Mouse (Mus musculus) layer of hippocampus, adult 18-20 months (tissue): Measurements from ENCODE around the gene Bcat2. TPM values are rescaled to one million over a fixed set of nuclear protein-coding genes. Genes with fewer than 3 reads are reported as not detected.

Experiments
- DNase-seq, 2 experiments: peaks; one replicate each; pipeline ENCODE4 v3.0.0; 2022; ENCODE audit warnings: low spot score in 2 of 2
- total RNA-seq, 2 experiments: library from RNA; stranded (reverse); gene quantifications; 2 replicates each; pipeline ENCODE4 v1.2.3; 2021

The Bcat2 gene
- total RNA-seq, 2 experiments from 2014 or later, result 23.3 to 26.0 TPM

GRCm38 (mm10) chr7:45621443-45621842, 51.5 kb downstream of the Bcat2 start, which contains the start of gene Izumo1:
TSS of gene Izumo1 (plus strand) at chr7:45621811.
- DNase-seq, result no peak

GRCm38 (mm10) chr7:45623507-45623906, 53.6 kb downstream of the Bcat2 start:
- DNase-seq, result no peak

- DNase-seq, result no peak
Observed at GRCm38 (mm10) chr7:45624718-45625117, 54.8 kb downstream of the Bcat2 start.

GRCm38 (mm10) chr7:45625481-45625880, 55.5 kb downstream of the Bcat2 start:
- no peak for DNase-seq

- no peak for DNase-seq
Observed at GRCm38 (mm10) chr7:45626571-45627076, 56.7 kb downstream of the Bcat2 start.

- no peak for DNase-seq
Observed at GRCm38 (mm10) chr7:45627261-45627660, 57.3 kb downstream of the Bcat2 start, which contains the start of gene Rasip1. TSS of gene Rasip1 (plus strand) at chr7:45627488.

- peak; percentile 72 to 82 for DNase-seq
Observed at GRCm38 (mm10) chr7:45628364-45629294, 58.7 kb downstream of the Bcat2 start.

- DNase-seq, result no peak
Observed at GRCm38 (mm10) chr7:45630064-45630907, 60.3 kb downstream of the Bcat2 start.

- no peak for DNase-seq
Observed at GRCm38 (mm10) chr7:45632499-45632898, 62.5 kb downstream of the Bcat2 start.

GRCm38 (mm10) chr7:45634946-45635681, 65.2 kb downstream of the Bcat2 start:
- DNase-seq, result no peak

- DNase-seq, result no peak
Observed at GRCm38 (mm10) chr7:45635711-45636688, 66.0 kb downstream of the Bcat2 start.

- no peak for DNase-seq
Observed at GRCm38 (mm10) chr7:45637710-45638109, 67.8 kb downstream of the Bcat2 start.

GRCm38 (mm10) chr7:45638623-45639401, 68.9 kb downstream of the Bcat2 start:
- DNase-seq, result peak; percentile 94 to 98

Other genes with a start within 250 kb of the Bcat2 start
- 10 to 100 TPM in 1 of 2 experiments, 1 to 10 TPM in 1; 9.7 to 16.2 TPM for gene Trpm4, start 236.4 kb upstream of the Bcat2 start, total RNA-seq
- gene Hrc, start 234.9 kb upstream of the Bcat2 start, total RNA-seq, result under 1 TPM; 0.17 to 0.18 TPM
- gene Ppfia3, start 203.1 kb upstream of the Bcat2 start, total RNA-seq, result 100 to 1,000 TPM; 132 to 139 TPM
- 100 to 1,000 TPM; 134 to 144 TPM for gene Lin7b, start 199.6 kb upstream of the Bcat2 start, total RNA-seq
- 100 to 1,000 TPM; 364 to 405 TPM for gene Snrnp70, start 174.4 kb upstream of the Bcat2 start, total RNA-seq
- gene Kcna7, start 164.5 kb upstream of the Bcat2 start, total RNA-seq, result not detected
- gene Ntf5, start 156.5 kb upstream of the Bcat2 start, total RNA-seq, result not detected
- gene Lhb, start 149.3 kb upstream of the Bcat2 start, total RNA-seq, result under 1 TPM in 1 of 2 experiments, not detected in 1; 0.50 TPM
- gene Gys1, start 135.3 kb upstream of the Bcat2 start, total RNA-seq, result 10 to 100 TPM; 13.5 to 15.4 TPM
- 10 to 100 TPM; 34.6 to 37.7 TPM for gene Ruvbl2, start 132.1 kb upstream of the Bcat2 start, total RNA-seq
- 100 to 1,000 TPM; 230 to 234 TPM for gene Ftl1, start 110.3 kb upstream of the Bcat2 start, total RNA-seq
- gene Bax, start 103.3 kb upstream of the Bcat2 start, total RNA-seq, result 10 to 100 TPM; 68.5 to 68.9 TPM
- under 1 TPM in 1 of 2 experiments, not detected in 1; 0.20 TPM for gene Tulp2, start 88.3 kb upstream of the Bcat2 start, total RNA-seq
- gene Gm45808, start 83.3 kb upstream of the Bcat2 start, total RNA-seq, result 1 to 10 TPM in 1 of 2 experiments, under 1 TPM in 1; 0.91 to 1.2 TPM
- 1 to 10 TPM; 5.3 to 5.7 TPM for gene Dhdh, start 81.3 kb upstream of the Bcat2 start, total RNA-seq
- 100 to 1,000 TPM; 109 to 110 TPM for gene Nucb1, start 59.7 kb upstream of the Bcat2 start, total RNA-seq
- gene Ppp1r15a, start 43.9 kb upstream of the Bcat2 start, total RNA-seq, result 10 to 100 TPM; 22.1 to 23.3 TPM
- gene Plekha4, start 43.8 kb upstream of the Bcat2 start, total RNA-seq, result under 1 TPM; 0.64 to 0.71 TPM
- gene Hsd17b14, start 15.3 kb upstream of the Bcat2 start, total RNA-seq, result not detected
- gene Fgf21, start 45.3 kb downstream of the Bcat2 start, total RNA-seq, result not detected
- under 1 TPM in 1 of 2 experiments, not detected in 1; 0.18 TPM for gene Fut1, start 47.1 kb downstream of the Bcat2 start, total RNA-seq
- gene Izumo1, start 51.7 kb downstream of the Bcat2 start, total RNA-seq, result not detected
- 1 to 10 TPM; 6.0 to 6.3 TPM for gene Rasip1, start 57.3 kb downstream of the Bcat2 start, total RNA-seq
- 1 to 10 TPM; 1.1 to 2.3 TPM for gene Mamstr, start 69.8 kb downstream of the Bcat2 start, total RNA-seq
- gene Fut2, start 96.2 kb downstream of the Bcat2 start, total RNA-seq, result under 1 TPM in 1 of 2 experiments, not detected in 1; 0.12 TPM
- gene Ntn5, start 113.9 kb downstream of the Bcat2 start, total RNA-seq, result 10 to 100 TPM in 1 of 2 experiments, 1 to 10 TPM in 1; 6.8 to 13.4 TPM
- 1 to 10 TPM; 2.5 to 3.5 TPM for gene Sec1, start 124.2 kb downstream of the Bcat2 start, total RNA-seq
- gene Car11, start 129.7 kb downstream of the Bcat2 start, total RNA-seq, result 100 to 1,000 TPM; 182 TPM
- 10 to 100 TPM; 47.6 to 50.2 TPM for gene Dbp, start 134.9 kb downstream of the Bcat2 start, total RNA-seq
- 100 to 1,000 TPM; 359 to 364 TPM for gene Rpl18, start 145.3 kb downstream of the Bcat2 start, total RNA-seq
- gene Sphk2, start 147.8 kb downstream of the Bcat2 start, total RNA-seq, result 10 to 100 TPM; 35.8 to 37.2 TPM
- gene Fam83e, start 151.1 kb downstream of the Bcat2 start, total RNA-seq, result under 1 TPM; 0.25 to 0.27 TPM
- gene Spaca4, start 155.7 kb downstream of the Bcat2 start, total RNA-seq, result not detected
- gene Lmtk3, start 213.6 kb downstream of the Bcat2 start, total RNA-seq, result 100 to 1,000 TPM; 274 to 289 TPM
- gene Sult2b1, start 214.5 kb downstream of the Bcat2 start, total RNA-seq, result 1 to 10 TPM; 8.1 to 8.9 TPM
- gene Cyth2, start 244.4 kb downstream of the Bcat2 start, total RNA-seq, result 100 to 1,000 TPM; 135 to 155 TPM